Mouse (Mus musculus) CH12.LX (cell line): ENCODE measurements around the gene Ssbp2.

Experiments used
- CTCF ChIP-seq, 2 experiments: IDR thresholded peaks in 1 of 2; conservative IDR thresholded peaks in 1 of 2; 2 replicates each; pipeline ENCODE4 v1.5.1; 2011 to 2012; ENCODE audit warnings: low read depth in 2 of 2, low read length in 2 of 2, improper control_type of control experiment in 1 of 2, inconsistent platforms in 1 of 2, mild to moderate bottlenecking in 1 of 2, moderate library complexity in 1 of 2
- E2F4 ChIP-seq: IDR thresholded peaks from 2 replicates; pipeline ENCODE4 v1.6.1; 2011; ENCODE audit warnings: low read depth, low read length, improper control_type of control experiment; ENCODE audit not compliant: insufficient replicate concordance
- EP300 ChIP-seq: IDR thresholded peaks from 2 replicates; pipeline ENCODE4 v1.6.1; 2011; ENCODE audit warnings: low read length, improper control_type of control experiment
- ETS1 ChIP-seq: conservative IDR thresholded peaks from 2 replicates; pipeline ENCODE4 v1.6.1; 2012; ENCODE audit warnings: low read depth, mild to moderate bottlenecking, inconsistent platforms, low read length, improper control_type of control experiment, moderate library complexity
- NRF1 ChIP-seq: IDR thresholded peaks from 2 replicates; pipeline ENCODE4 v1.6.1; 2014; ENCODE audit warnings: low read depth, mild to moderate bottlenecking, inconsistent platforms, low read length, improper control_type of control experiment, moderate library complexity
- POLR2A ChIP-seq: IDR thresholded peaks from 2 replicates; pipeline ENCODE4 v1.6.1; 2011; ENCODE audit warnings: low read depth, mild to moderate bottlenecking, improper control_type of control experiment, low read length
- SMC3 ChIP-seq: IDR thresholded peaks from 2 replicates; pipeline ENCODE4 v1.6.1; 2011; ENCODE audit warnings: low read depth, low read length, improper control_type of control experiment
- TCF12 ChIP-seq: IDR thresholded peaks from 2 replicates; pipeline ENCODE4 v1.6.1; 2014; ENCODE audit warnings: low read depth, mild to moderate bottlenecking, inconsistent platforms, low read length, improper control_type of control experiment
- UBTF ChIP-seq: IDR thresholded peaks from 2 replicates; pipeline ENCODE4 v1.6.1; 2012; ENCODE audit warnings: low read depth, mild to moderate bottlenecking, inconsistent platforms, low read length, improper control_type of control experiment, moderate library complexity

DNA sequence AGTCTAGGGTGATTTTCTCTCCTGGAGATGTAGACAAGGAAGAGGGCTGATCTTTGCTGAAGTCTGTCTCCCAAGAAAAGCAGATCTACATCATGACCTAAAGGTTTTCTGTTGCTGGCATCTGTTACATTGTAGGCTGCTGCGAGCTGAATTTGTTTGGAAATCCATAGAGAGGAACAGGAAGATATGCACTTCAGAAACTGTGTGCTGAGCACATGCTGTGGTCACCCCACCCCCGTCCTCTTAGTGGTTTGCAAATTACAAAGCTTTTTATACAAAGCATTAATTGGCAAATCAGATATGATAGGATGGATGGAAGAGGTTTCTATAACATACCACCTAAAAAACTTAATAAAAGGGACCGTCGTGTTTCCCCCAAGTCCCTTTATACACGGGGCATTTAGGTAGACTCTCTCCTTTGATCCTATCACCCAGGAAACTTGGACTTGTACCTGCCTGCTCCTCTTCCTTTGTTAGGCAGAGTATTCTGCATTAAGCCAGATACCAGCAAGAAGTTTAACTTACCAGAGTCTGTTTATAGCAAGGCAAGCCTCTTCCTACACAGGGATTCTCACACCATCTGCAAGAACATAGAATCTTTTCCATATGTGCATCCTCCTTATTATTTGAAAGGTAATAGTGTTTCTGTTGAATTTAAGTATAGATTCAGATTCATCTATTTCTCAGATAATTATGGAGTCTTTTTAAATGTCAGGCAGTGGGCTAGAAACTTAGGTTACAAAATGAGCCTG is 46.2 kb upstream of the Ssbp2 start:
- TF ChIP-seq TCF12 (no peak), UBTF (no peak), CTCF (conservative IDR thresholded peaks at IDR 0.05 in 1 of 2, IDR thresholded peaks at IDR 0.05 in 1 of 2; ENCODE audit: low read depth in 2 of 2, low read length in 2 of 2) (no peak), NRF1 (no peak), ETS1 (no peak), SMC3 (no peak), E2F4 (no peak), EP300 (no peak), POLR2A (no peak)
